Mouse (Mus musculus) liver, embryonic 14.5 days (tissue): Measurements from ENCODE around the gene Anks1.

Source experiments
- CTCF ChIP-seq: IDR thresholded peaks from 2 replicates; pipeline ENCODE4 v1.5.1; 2016; ENCODE audit warnings: antibody characterized with exemption, low read depth, control low read depth
- EP300 ChIP-seq: IDR thresholded peaks from 2 replicates; pipeline ENCODE4 v1.6.1; 2016; ENCODE audit warnings: antibody characterized with exemption, low read depth

- TF ChIP-seq CTCF, result no peak
- no peak for TF ChIP-seq EP300
Observed at GRCm38 (mm10) chr17:28040620-28041019, 131.5 kb downstream of the Anks1 start.
